Mouse (Mus musculus) C3H10T1/2 (cell line): ENCODE results near the gene S100a14. TPM values are rescaled to one million over a fixed set of nuclear protein-coding genes. Genes with fewer than 3 reads are reported as not detected.

Source experiments
- polyA plus RNA-seq, 2 experiments: library from polyadenylated mRNA; unstranded; fragments of >200 nt; fragmentation: generic; extraction: Trizol; gene quantifications; one replicate each; pipeline ENCODE4 v1.2.1; 2012; ENCODE audit warnings: missing spikeins in 2 of 2

Gene S100a14
- polyA plus RNA-seq: under 1 TPM; 0.22 to 0.58 TPM

GRCm38 (mm10) chr3:90526580-90526979 is at the start of gene S100a14:
S100a14 (plus strand) TSS chr3:90526856.

GRCm38 (mm10) chr3:90490696-90491256 is 35.9 kb upstream of the S100a14 start, which contains the start of gene Snapin:
Snapin (minus strand) TSS chr3:90491033.

GRCm38 (mm10) chr3:90508950-90509746 is 17.5 kb upstream of the S100a14 start, which contains the start of gene Chtop:
Chtop (minus strand) TSS chr3:90509498.

GRCm38 (mm10) chr3:90513796-90514590 is 12.7 kb upstream of the S100a14 start, which contains the start of the genes S100a1 and S100a13:
S100a1 (minus strand) TSS chr3:90514392.
S100a13 (plus strand) TSS chr3:90514435.

GRCm38 (mm10) chr3:90537141-90537904 is 10.7 kb downstream of the S100a14 start, which contains the start of gene S100a16:
S100a16 (plus strand) TSS chr3:90537254.

GRCm38 (mm10) chr3:90560008-90560628 is 33.5 kb downstream of the S100a14 start, which contains the start of gene S100a3:
S100a3 (plus strand) TSS chr3:90560578.

Other genes starting within 250 kb of the S100a14 start
- gene Gatad2b, start 233.7 kb upstream of the S100a14 start, polyA plus RNA-seq: 1 to 10 TPM; 1.5 to 9.9 TPM
- gene Slc27a3, start 136.9 kb upstream of the S100a14 start, polyA plus RNA-seq: 1 to 10 TPM in 1 of 2 experiments, under 1 TPM in 1; 0.14 to 2.2 TPM
- 10 to 100 TPM; 17.2 to 28.2 TPM for gene Ints3, start 93.2 kb upstream of the S100a14 start, polyA plus RNA-seq
- 1 to 10 TPM in 1 of 2 experiments, under 1 TPM in 1; 0.48 to 1.6 TPM for gene Npr1, start 61.0 kb upstream of the S100a14 start, polyA plus RNA-seq
- gene Ilf2, start 50.7 kb upstream of the S100a14 start, polyA plus RNA-seq: 10 to 100 TPM; 28.7 to 59.6 TPM
- gene Snapin, start 35.8 kb upstream of the S100a14 start, polyA plus RNA-seq: 10 to 100 TPM in 1 of 2 experiments, 1 to 10 TPM in 1; 6.5 to 42.9 TPM
- 10 to 100 TPM; 34.7 to 76.9 TPM for gene Chtop, start 17.4 kb upstream of the S100a14 start, polyA plus RNA-seq
- gene S100a1, start 12.5 kb upstream of the S100a14 start, polyA plus RNA-seq: 100 to 1,000 TPM in 1 of 2 experiments, 10 to 100 TPM in 1; 25.4 to 118 TPM
- 100 to 1,000 TPM in 1 of 2 experiments, 10 to 100 TPM in 1; 82.1 to 195 TPM for gene S100a13, start 12.4 kb upstream of the S100a14 start, polyA plus RNA-seq
- gene S100a16, start 10.4 kb downstream of the S100a14 start, polyA plus RNA-seq: 100 to 1,000 TPM in 1 of 2 experiments, 1 to 10 TPM in 1; 3.9 to 111 TPM
- gene S100a3, start 33.7 kb downstream of the S100a14 start, polyA plus RNA-seq: 10 to 100 TPM in 1 of 2 experiments, 1 to 10 TPM in 1; 7.2 to 22.4 TPM
- gene S100a2, start 63.4 kb downstream of the S100a14 start, polyA plus RNA-seq: not detected
- gene Gm42674, start 75.0 kb downstream of the S100a14 start, polyA plus RNA-seq: 1 to 10 TPM; 1.2 to 1.6 TPM
- gene S100a4, start 76.9 kb downstream of the S100a14 start, polyA plus RNA-seq: over 10,000 TPM in 1 of 2 experiments, 1,000 to 10,000 TPM in 1; 5,914 to 20,400 TPM
- gene S100a5, start 81.7 kb downstream of the S100a14 start, polyA plus RNA-seq: 1 to 10 TPM in 1 of 2 experiments, under 1 TPM in 1; 0.98 to 1.2 TPM
- 1,000 to 10,000 TPM; 5,353 to 9,678 TPM for gene S100a6, start 86.0 kb downstream of the S100a14 start, polyA plus RNA-seq
- 1 to 10 TPM in 1 of 2 experiments, under 1 TPM in 1; 0.43 to 1.8 TPM for gene S100a7a, start 127.2 kb downstream of the S100a14 start, polyA plus RNA-seq
- gene S100a8, start 142.1 kb downstream of the S100a14 start, polyA plus RNA-seq: not detected
- not detected for gene S100a9, start 168.9 kb downstream of the S100a14 start, polyA plus RNA-seq
- not detected for gene Pglyrp4, start 200.1 kb downstream of the S100a14 start, polyA plus RNA-seq